Mouse (Mus musculus) layer of hippocampus, adult 18-20 months (tissue): ENCODE results near the gene Pafah1b3. TPM values are rescaled to one million over a fixed set of nuclear protein-coding genes. Genes with fewer than 3 reads are reported as not detected.

Experiments
- DNase-seq, 2 experiments: peaks; one replicate each; pipeline ENCODE4 v3.0.0; 2022; ENCODE audit warnings: low spot score in 2 of 2
- total RNA-seq, 2 experiments: library from RNA; stranded (reverse); gene quantifications; 2 replicates each; pipeline ENCODE4 v1.2.3; 2021

The Pafah1b3 gene
- total RNA-seq, 2 experiments from 2014 or later: 19.3 to 27.7 TPM

DNA sequence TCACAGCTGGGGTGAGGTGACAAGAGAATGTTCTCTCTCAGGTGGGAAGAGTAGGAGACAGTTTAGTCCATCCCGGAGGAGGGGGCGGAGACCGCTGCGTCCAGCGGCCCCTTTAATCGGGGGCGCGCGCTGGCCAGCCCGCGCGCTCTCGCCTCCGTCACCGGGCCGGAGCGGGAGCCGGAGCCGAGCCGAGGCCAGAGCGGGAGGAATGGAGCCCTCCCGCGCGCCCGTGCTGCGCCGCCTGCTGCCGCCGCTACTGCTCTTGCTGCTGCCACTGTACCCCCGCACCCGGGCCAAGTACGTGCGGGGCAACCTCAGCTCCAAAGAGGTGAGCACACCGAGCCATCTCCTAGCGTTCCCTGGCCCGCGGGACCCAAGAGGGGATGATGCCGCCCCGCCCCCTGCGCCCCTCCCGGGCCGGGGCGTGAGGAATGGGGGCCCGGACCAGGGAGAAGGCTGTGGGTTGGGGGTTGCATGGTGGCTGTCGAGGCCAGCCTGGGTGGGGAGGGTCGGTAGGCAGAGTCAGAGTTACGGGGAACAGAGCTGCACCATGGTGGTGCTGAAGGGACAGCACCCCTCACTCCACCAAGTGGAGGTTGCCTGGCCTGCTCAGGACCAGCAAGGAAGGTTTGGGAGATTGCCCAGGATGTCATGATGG is 8.3 kb upstream of the Pafah1b3 start, which contains the start of gene Tmem145:
Gene Tmem145 (plus strand): TSS at position 151 of the 658 bp plus-strand sequence.
- DNase-seq: no peak

DNA sequence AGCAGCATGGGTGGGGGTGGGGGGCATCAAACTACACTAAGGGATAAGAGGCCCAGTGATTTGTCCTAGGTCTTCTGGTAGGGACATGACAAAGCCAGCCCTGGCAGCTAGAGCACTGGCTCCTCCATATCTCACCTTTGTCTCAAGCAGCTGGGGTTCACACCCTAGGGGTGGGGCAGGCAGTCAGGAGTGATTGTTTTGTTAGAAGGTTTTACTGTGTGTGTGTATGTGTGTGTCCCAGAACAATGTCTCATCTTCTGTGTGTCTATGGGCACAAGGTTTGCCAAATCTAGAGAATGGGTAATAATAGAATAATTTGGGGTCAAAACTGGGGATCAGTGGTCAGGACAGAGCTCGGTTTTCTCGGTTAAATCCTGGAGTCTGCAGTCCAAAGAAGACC is 7.7 kb upstream of the Pafah1b3 start:
- no peak for DNase-seq

DNA sequence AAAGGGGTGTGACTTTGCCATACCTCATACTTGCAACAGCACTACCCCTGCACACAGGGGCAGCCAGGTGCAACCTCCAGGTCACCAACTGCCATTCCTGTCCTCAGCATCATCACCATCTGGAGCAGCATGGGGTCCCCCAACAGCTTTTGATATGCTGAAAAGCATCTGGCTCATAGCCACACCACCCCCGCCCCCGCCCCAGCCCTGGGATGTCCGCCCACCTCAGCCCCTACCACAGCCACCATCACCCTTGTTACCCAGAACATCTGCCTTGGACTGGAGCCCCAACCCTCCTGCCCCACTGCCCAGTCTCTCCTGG is 5.9 kb upstream of the Pafah1b3 start:
- DNase-seq: no peak

DNA sequence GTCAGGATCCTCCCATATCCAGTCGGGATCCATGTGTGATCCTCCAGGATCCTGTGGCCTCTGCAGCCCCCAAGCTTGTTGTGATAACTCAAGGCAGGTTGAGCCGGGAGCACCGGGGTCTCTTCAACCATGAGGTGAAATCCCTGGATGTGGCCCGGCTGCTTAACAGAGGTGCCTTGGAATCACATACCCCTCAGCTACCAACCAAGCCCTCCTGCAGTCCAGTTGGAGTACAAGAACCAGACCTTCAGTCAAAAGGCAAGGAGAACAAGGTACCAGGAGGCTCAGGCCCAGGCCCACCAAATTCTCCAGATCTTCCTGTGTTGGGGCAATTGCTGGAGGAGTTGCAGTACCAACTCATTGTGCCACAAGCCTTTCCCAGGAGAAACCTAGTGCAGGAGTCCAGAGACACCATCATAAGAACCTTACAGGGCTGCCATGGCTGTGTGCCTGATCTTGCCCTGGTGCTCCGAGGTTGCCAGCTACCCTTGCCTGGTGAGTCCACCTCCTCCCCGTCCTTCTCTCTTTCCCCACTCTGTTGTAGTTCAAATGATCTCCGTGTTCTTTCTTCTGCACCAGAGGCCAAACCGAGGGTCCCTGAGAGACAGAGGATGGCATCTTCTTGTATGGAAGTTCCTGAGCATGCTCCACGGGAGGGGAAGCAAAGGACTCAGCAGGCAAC is 5.4 kb upstream of the Pafah1b3 start:
- DNase-seq: no peak

DNA sequence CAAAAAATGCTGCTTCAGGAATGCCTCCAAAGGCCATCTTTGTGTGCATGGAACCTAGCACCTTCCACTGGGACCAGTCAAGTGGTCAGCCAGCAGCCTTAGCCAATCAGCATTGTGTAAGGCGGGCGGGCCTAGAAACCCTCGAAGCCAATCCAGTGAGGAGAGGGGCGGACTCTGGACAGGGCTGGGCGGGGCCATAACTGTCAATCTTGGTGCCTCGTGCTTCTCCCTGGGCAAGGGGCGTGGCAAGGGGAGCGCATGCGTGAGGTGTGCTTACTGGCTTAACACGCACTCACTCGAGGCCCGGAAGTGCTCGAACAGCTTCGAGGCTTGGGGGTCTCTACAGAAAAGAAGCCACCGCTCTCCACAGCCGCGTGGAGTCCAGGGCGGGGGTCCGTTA is 3.3 kb upstream of the Pafah1b3 start, which contains the start of gene Prr19:
Gene Prr19 (plus strand): TSS at position 349 of the 400 bp plus-strand sequence.
- no peak for DNase-seq

DNA sequence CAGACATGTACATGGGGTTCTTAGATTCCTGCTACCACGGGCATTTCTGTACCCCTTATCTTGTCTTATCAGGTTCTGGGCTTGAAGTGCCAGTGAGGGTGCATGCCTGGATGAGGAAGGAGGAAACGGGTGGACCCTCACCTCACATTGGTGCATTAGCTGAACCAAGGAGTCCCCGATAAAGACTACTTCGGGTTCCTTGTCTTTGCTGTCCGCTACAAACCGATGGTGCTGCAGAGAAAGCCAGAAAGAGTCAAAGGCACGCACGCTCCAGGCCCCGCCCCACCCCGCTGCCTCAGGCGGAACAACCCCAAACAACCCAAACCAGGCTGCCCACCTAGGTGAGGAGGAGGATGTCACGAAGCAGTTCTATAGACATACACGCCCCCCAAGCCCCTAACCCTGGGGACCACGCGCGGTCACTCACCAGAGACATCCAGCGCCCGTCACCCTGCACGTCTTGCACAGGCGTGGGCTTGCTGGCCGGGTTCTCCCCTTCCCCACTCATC is 787 bp downstream of the Pafah1b3 start:
- no peak for DNase-seq

DNA sequence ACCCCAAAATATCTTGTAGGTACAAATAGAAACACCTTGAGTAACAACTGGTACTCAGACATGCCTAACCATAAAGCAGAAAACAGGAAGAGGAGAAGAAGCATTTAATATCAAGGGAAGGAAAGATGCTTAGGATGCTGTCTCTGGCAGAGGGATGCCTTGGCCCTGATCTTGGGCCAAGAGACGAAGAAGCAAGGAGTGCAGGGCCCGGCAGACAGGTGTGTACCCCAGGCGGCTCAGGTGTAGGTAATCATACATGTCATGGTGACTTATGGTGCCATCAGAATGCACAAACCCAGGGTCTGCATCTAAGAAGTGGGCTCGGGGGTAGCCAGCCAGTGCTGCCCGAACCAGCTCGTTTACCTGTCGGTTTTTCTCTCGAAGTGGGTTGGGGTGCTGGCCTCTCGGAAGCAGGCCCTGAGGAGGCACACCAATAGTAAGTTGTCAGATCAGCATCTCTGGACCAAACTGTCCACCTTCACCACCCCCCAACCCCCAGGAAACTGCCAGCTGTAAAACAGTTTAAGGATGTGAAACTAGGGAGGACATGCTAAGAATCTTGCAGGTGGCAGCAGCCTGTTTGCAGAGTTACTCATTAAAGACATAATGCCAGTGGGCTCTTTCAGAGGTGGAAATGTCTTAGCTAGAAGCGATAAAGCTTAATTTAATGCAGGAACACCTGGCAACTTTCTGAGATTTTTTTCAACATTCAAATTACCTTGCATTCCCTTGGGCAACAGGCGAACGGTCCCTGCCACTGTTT is 2.6 kb downstream of the Pafah1b3 start:
- DNase-seq: no peak

DNA sequence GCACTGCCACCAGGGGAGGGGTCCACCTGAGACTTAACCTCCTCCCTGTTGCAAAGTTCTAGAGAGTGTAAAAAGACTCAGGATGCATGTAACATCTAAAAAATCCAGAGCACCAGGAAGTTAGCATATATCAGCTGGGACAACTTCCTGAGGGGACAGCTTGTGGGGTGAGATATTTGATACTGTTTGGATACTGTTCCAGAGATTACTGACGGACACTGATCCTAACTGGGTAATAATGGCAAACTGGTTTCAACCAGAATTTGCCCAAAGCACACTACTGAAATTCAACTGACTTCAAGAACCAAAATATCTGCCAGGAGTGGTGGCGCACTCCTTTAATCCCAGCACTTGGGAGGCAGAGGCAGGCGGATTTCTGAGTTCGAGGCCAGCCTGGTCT is 3.3 kb downstream of the Pafah1b3 start:
- DNase-seq: no peak

DNA sequence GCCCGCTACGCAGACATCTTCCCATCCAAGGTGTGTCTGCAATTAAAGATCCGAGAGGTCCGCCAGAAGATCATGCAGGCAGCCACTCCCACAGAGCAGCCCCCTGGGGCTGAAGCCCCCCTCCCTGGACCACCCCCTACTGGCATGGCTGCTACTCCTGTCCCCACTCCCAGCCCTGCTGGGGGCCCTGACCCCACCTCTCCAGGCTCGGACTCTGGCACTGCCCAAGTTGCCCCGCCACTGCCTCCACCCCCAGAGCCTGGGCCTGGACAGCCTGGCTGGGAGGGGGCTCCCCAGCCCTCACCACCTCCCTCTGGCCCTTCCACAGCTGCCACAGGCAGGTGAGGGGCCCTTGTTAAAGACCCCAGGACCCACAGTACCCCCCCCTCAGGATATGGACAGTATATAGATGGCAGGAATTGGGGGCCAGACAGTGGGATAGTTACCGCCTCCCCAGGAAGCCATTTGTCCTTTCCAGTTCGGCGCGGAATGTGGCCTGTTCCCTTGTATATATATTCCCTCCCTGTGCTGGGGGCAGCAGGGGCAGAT is 4.5 kb downstream of the Pafah1b3 start:
- DNase-seq: no peak

DNA sequence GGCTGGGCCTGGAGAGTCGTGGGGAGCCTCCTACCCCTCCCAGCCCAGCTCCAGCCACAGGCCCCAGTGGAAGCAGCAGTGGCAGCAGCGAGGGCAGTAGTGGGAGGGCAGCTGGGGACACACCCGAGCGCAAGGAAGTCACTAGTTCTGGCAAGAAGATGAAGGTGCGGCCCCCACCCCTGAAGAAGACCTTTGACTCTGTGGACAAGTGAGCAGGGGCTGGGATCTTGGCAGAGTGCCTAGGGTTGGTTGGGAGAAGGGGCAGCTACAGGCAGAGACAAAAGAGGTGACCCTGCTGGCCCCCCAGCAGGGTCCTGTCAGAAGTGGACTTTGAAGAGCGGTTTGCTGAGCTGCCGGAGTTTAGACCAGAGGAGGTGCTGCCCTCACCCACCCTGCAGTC is 5.7 kb downstream of the Pafah1b3 start:
- no peak for DNase-seq

DNA sequence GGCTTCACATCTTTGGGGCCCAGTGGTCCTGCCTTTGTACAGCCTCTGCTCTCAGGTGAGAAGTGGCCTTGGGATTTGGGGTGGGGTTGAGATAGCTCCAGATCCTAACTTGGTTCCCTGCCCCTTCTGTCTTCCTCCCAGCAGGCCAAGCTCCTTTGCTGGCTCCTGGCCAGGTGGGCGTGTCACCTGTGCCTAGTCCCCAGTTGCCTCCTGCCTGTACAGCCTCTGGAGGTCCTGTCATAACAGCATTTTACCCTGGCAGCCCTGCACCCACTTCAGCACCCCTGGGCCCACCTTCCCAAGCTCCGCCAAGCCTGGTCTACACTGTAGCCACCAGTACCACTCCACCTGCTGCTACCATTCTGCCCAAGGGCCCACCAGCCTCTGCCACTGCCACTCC is 6.9 kb downstream of the Pafah1b3 start:
- no peak for DNase-seq

DNA sequence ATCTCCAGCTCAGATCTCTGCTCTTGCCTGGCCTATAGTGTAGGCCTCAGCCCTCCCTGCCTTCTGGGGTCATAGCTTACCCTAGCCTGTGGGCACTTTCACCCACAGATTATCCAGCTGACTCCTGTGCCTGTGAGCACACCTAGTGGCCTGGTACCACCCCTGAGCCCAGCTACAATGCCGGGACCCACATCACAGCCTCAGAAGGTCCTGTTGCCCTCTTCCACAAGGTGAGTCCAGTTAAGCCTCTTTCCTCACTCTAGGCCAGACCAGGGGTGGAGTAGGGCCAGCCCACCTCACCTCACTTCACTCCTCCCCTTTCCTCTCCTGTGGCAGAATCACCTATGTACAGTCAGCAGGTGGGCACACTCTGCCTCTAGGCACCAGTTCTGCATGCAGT is 7.3 kb downstream of the Pafah1b3 start:
- no peak for DNase-seq

DNA sequence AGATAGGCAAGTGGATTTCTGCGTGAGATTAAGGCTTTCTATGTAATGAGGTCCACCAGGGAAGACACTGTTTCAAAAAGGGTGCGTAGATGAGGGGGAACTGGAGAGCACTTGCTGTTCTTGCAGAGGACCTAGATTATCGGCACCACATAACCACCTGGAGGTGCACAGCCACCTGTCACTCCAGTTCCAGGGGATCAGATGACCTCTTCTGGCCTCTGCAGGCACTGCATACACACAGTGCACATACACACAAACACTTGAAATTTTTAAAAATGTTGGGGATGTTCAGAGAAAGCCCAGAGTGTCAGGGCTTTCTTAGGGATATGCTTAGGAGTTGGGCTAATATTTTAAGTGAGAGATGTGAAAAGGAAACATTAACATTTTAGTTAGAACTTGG is 7.9 kb downstream of the Pafah1b3 start:
- DNase-seq: no peak

DNA sequence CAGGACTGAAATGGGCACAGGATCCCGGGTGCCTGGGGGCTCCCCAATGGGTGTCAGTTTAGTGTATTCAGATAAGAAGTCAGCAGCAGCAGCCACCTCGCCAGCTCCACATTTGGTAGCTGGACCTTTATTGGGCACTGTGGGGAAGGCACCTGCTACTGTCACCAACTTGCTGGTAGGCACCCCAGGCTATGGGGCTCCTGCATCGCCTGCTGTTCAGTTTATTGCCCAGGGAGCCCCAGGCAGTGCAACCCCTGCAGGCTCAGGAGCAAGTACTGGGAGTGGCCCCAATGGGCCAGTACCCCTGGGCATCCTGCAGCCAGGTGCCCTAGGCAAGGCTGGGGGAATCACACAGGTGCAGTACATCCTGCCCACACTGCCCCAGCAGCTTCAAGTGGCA is 9.1 kb downstream of the Pafah1b3 start:
- no peak for DNase-seq

DNA sequence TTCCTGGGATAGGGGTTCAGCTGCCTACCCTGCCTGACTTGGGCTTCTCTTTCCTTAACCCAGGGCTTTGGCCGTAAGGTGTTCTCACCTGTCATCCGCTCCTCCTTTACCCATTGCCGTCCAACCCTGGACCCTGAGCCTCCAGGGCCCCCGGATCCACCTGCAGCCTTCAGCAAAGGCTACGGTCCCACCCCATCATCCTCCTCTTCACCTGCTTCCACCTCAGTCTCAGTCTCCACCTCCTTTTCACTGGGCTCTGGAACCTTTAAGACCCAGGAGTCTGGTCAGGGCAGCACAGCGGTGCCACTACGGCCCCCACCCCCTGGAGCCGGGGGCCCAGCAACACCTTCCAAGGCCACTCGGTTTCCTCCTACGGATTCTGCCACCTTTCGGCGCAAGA is 9.8 kb downstream of the Pafah1b3 start:
- DNase-seq: no peak

DNA sequence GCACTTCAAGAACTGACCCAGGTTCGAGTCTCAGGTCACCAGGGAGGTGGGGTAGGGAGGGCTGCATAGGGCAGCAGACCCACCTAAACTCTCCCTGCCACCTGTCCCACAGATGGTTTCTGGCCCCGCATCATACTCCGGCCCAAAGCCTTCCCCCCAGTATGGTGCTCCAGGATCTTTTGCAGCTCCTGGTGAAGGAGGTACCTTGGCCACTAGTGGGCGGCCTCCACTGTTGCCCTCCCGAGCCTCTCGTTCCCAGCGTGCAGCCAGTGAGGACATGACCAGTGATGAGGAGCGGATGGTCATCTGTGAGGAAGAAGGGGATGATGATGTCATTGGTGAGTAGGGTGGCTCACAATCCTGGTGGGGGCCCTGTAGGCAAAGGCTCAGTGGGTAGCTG is 10.8 kb downstream of the Pafah1b3 start:
- no peak for DNase-seq

DNA sequence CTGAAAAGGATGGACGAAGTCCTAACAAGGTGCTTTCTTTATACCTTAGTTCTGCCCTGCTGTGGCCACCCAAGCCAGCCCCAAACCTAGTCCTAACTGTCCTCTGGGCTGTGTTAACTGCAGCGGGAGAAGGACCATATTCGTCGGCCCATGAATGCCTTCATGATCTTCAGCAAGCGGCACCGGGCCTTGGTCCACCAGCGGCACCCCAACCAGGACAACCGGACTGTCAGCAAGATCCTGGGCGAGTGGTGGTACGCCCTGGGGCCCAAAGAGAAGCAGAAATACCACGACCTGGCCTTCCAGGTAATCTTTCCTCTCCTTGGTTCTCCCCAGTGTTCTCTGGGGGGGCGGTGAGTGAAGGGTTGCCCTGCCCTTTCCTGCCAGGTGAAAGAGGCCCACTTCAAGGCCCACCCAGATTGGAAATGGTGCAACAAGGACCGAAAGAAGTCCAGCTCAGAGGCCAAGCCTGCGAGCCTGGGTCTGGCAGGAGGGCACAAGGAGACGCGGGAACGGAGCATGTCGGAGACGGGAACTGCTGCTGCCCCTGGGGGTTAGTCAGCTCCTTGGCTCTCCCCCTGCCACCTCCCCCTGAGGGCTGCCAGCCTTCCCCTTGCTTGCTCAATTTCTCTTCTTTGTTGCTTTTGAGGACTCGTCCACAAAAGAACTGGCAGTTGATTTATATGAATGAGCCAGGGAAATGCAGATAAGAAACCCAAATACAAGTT is 12.1 kb downstream of the Pafah1b3 start:
- no peak for DNase-seq

DNA sequence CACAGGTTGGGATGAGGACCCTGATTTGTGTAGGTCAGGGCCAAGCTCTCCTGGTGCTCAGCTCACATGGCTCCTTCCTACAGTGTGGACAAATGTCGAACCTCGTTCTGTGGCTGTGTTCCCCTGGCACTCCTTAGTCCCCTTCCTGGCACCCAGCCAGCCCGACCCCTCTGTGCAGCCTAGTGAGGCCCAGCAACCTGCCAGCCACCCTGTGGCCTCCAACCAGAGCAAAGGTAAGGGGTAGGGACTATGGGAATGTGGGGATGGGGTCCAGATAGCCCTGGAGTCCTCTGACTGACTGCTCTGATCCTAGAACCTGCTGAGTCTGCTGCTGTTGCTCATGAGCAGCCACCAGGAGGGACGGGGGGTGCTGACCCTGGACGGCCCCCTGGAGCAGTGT is 13.0 kb downstream of the Pafah1b3 start:
- DNase-seq: no peak

DNA sequence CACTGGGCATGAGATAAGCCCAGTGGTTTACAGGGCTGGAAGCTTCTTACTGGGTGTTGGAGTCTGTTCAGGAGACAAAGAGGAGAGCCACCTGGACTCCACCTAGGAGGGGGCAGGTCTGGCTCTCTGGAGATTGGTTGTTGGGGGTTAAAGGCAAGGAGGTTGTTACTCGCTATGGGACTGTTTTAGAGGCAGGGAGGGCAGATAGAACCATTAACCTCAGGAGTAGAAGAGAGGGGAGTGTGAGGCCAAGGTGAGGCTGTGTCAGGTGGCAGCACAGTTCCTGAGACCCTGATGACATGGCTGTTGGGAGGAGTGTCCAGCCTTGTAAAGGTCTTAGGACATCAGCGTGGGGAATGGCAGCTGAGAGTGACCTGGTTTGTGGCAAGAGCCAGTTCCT is 13.6 kb downstream of the Pafah1b3 start:
- DNase-seq: no peak

DNA sequence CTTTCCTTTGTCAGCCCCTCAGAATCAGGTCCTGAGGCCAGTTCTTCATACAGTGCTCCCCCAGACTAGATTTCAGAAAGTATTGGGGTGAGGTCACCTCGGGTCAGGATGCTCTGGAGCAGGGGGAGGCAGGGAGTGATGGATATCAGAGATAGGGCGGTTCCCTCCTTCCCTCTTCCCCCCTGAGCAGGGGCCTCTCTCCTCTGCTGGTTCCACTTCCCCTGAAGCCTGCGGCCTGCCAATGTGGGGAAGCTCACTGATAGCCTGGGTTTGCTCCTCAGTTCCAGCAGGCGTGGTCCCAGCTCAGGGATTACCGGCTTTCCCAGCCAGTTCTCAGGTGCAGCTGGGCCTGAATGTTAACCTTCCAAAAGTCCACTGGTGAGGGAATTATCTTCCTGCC is 14.1 kb downstream of the Pafah1b3 start:
- no peak for DNase-seq

DNA sequence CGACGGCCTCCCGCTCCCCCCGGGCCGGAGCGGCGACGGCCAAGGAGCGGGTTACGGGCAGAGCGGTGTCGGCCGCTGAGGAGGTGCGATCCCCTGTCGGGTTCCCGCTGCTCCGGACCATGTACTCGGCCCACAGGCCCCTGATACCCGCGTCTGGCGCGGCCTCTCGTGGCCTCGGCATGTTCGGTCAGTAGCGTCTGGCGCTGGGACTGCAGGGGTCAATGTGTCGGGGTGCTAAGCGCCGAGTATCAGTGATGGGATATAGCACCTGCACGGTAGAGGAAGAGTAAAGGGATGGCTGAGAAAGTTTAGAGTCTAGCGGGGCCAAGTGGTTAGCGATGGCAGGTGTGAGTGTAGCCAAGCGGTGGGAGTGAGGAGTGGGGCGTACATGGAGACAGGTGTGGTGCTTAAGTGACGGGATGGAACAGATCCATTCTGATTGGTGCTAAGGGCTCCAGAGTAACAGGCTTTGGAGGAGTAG is 15.0 kb downstream of the Pafah1b3 start:
- no peak for DNase-seq
